Mouse (Mus musculus) mouse trophoblast stem cell (cell line): ENCODE measurements around the gene Tmem135.

ENCODE experiments used
- in situ Hi-C, 2 experiments: fragments of 300-500 bp; cut with MseI, MboI; formaldehyde crosslinking; loops; 2 replicates in 1 of 2; 3 replicates in 1 of 2; pipeline ENCODE4 v1.15.1; 2025

Tmem135 gene

DNA sequence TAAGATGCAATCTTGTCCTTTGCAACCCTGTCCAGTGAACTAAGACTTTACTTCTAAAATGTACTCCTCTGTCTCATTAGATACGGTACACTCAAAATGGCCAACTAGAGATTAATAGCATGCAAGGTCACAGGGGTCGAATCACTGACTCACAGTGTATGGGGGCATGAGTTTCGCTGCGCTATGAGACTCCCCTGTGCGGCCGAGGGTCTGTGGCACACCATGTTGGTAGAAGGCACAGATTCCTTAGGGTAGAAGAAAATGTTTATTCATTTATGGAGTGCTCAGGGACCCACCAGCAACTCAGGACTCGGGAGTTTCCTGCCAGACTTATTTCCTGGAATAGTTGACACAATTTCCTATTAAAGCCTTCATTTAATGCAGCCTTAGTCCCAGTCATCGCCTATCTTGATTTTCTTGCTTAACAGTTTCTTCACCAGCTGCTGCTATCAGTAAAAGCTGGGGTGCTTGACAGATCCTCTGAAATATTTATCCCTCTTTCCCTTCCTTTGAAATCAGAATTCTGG, 14.2 kb upstream of the Tmem135 start:
- in situ Hi-C loops, result loop anchor here in 1 of 2 experiments (5.0 kb wide), 1 partner anchor 251 kb away; no protein-coding TSS in a partner anchor

DNA sequence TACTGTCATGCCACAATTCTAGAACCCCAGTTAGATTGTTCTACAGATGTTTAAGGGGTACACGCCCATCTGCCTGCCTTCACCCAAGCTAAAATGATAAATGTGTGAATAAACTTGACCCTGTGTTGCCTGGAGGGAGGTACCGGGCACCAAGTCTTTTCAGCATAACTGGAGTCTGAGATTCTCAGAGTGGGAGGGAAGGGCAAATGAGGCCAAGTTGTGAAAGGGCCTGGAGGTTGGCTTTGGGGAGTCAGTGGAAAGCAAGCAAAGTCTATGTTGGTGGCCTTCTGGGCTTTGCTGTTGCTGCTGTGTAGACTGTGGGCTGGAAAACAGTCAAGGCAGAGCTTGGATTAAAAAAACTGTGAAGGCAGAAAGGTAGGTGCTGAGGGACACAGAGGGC, 13.7 kb upstream of the Tmem135 start:
- in situ Hi-C loops, result loop anchor here in 1 of 2 experiments (5.0 kb wide), 1 partner anchor 250 kb away; no protein-coding TSS in a partner anchor

- in situ Hi-C loops, result loop anchor here in 1 of 2 experiments (5.0 kb wide), 1 partner anchor 249 kb away; no protein-coding TSS in a partner anchor
These were observed 12.0 kb upstream of the Tmem135 start for GRCm38 (mm10) chr7:89416027-89416426.

DNA sequence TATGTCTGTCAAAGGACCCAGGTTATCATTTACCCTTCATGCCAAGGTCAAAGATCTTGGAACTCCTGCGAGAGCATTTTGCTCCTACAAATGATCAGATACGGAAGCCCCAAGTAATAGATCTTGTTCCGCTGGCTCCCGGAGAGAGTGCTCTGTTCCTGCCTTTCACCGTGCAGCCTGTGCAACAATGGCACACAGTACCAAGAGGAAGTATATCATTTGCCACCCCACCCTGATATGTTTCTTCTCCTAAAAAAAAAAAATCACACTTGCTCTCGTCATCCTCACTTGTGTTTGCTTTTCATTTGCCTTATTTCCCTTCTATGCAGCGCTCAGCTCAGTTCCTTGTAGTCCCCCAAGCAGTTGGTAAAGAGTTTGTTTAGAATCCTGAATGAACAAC, 8.1 kb upstream of the Tmem135 start:
- in situ Hi-C loops, result no loop called here

- in situ Hi-C loops, result no loop called here
These were observed 7.3 kb upstream of the Tmem135 start for GRCm38 (mm10) chr7:89411346-89411745.

DNA sequence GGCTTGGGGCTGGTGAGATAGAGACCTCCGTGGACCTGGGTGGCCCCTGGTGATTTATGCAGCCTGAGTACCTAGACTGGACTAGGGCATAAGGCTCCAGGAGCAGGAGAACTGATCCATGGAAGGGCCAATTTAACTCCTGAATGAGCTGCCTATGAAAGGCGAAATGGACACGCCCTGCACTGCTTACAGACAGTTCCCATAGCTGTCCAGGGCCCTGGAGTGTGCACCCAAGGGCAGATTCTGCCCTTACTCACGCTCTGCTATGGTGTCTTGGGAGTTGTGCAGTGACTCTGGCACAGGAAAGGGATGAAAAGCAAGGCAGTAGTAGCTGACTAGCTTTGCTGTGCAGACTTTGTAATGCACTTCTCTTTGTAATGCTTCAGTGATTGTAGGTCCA, 6.3 kb upstream of the Tmem135 start:
- in situ Hi-C loops, result no loop called here

DNA sequence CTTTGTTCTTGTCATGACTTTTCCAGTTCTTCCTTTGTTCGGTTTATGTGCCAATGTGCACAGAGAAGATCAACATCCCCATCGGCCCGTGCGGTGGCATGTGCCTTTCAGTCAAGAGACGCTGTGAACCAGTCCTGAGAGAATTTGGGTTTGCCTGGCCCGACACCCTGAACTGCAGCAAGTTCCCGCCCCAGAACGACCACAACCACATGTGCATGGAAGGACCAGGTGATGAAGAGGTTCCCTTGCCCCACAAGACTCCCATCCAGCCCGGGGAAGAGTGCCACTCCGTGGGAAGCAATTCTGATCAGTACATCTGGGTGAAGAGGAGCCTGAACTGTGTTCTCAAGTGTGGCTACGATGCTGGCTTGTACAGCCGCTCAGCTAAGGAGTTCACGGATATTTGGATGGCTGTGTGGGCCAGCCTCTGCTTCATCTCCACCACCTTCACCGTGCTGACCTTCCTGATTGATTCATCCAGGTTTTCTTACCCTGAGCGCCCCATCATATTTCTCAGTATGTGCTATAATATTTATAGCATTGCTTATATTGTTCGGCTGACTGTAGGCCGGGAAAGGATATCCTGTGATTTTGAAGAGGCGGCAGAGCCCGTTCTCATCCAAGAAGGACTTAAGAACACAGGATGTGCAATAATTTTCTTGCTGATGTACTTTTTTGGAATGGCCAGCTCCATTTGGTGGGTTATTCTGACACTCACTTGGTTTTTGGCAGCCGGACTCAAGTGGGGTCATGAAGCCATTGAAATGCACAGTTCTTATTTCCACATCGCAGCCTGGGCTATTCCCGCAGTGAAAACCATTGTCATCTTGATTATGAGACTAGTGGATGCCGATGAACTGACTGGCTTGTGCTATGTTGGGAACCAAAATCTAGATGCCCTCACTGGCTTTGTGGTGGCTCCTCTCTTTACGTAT, 3.3 kb upstream of the Tmem135 start:
- in situ Hi-C loops, result no loop called here

GRCm38 (mm10) chr7:89406011-89406410, 2.0 kb upstream of the Tmem135 start:
- in situ Hi-C loops, result no loop called here

GRCm38 (mm10) chr7:89404734-89405440, 865 bp upstream of the Tmem135 start:
- in situ Hi-C loops, result no loop called here

GRCm38 (mm10) chr7:89403053-89403972, 709 bp downstream of the Tmem135 start:
- in situ Hi-C loops, result no loop called here

GRCm38 (mm10) chr7:89401936-89402335, 2.1 kb downstream of the Tmem135 start:
- in situ Hi-C loops, result no loop called here

DNA sequence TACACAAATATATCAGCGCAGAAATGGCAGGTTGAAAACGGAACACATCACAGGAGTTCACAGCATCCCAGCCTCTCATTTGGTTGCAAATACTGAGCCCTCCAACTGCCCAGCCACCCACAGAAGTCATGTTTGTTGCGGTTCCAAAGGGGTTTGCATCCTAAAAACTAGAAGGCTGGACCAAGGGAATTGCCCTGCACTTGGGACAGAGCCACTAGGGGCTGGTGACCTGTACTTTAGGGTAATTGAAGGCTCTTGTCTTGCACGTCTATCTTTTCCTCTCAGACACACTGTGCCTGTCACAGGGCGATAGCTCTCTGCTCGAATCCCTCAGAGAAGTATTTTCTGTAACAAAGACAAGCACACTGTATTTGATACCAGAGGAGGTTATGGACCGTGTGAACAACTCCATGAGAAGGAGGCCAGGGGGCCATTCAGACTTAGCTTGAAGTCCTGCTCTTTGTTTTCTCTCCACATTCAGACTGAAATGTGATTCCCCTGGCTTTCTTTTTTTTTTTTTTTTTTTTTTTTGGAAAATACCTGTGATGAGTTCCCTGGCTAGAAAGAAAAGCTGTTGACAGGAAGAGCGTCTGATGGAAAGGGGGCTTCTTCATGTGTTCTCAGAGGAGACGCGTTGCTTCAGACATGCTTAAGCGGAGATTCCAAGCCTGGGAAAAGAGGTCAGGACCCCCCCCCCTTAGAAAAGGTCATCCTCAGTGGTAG, 2.7 kb downstream of the Tmem135 start:
- in situ Hi-C loops, result no loop called here

- in situ Hi-C loops, result no loop called here
These were observed 3.3 kb downstream of the Tmem135 start for GRCm38 (mm10) chr7:89400721-89401120.

GRCm38 (mm10) chr7:89397837-89398534, 6.0 kb downstream of the Tmem135 start:
- in situ Hi-C loops, result loop anchor here in 1 of 2 experiments (10.0 kb wide), 1 partner anchor 233 kb away; no protein-coding TSS in a partner anchor

DNA sequence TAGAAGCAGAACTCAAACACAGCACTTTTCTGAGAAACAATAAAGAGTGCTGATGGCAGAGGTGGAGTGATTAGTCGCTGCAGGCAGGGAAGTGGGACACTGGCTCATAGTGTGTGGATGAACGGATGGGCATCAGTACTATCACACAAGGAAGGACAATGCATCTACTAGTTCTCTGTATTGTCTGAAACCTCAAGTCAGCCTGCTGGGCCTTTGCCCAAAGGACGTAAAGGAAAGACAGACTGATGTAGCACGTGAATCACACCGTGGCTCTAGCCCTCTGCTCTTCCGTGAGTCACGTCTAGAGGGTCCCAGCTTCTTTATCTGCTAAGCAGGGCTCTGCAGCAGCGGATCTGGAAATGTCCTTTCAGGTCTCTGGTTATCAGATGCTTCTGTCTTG, 7.6 kb downstream of the Tmem135 start:
- in situ Hi-C loops, result loop anchor here in 1 of 2 experiments (10.0 kb wide), 1 partner anchor 232 kb away; no protein-coding TSS in a partner anchor

DNA sequence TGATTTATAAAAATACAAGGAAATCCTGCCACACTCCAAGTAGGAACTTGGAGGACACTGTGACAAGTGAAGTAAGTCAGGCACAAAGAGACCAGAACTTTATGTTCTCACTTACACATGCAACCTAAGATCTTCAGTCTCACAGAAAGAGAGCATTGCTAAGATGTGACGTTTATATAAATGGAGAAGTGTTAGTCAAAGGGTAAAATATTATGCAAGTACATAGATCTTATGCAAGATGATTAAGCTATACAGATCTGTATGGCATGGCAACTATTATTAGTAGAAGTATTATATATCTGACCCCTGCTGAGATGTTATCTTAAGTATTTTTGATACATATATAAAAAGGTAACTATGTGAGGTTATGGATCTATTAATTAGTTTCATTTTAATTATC, 8.6 kb downstream of the Tmem135 start:
- in situ Hi-C loops, result loop anchor here in 1 of 2 experiments (10.0 kb wide), 1 partner anchor 231 kb away; no protein-coding TSS in a partner anchor

GRCm38 (mm10) chr7:89392825-89393224, 11.2 kb downstream of the Tmem135 start:
- in situ Hi-C loops, result loop anchor here in 1 of 2 experiments (10.0 kb wide), 1 partner anchor 228 kb away; no protein-coding TSS in a partner anchor

- in situ Hi-C loops, result loop anchor here in 1 of 2 experiments (10.0 kb wide), 1 partner anchor 228 kb away; no protein-coding TSS in a partner anchor
These were observed 11.6 kb downstream of the Tmem135 start for GRCm38 (mm10) chr7:89392388-89392787.

DNA sequence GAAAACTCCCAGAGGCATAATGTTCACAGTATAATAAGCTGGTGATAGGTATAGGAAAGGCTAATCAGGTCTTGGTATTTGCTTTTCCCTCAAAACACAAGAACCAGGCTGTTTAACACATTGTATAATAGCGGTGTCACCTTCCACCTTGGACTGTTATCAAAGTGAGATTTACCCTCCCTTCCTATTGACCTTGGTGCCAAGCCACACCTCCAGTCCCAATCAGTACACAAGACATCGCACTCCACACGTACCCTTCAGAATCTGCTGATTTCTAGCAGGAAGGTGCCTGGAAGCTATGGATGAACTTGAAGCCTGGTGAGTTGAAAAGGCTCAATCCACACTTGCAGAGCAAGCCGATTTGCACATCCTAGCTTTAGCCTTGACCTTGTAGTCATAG, 12.2 kb downstream of the Tmem135 start:
- in situ Hi-C loops, result loop anchor here in 1 of 2 experiments (10.0 kb wide), 1 partner anchor 227 kb away; no protein-coding TSS in a partner anchor
